Mouse (Mus musculus): Measurements from ENCODE around the gene Ufsp1. TPM values are rescaled to one million over a fixed set of nuclear protein-coding genes. Genes with fewer than 3 reads are reported as not detected.

The Ufsp1 gene
- total RNA-seq (2023): 1 to 10 TPM; 3.0 to 3.9 TPM

GRCm38 (mm10) chr5:137293839-137294743 lies at the start of gene Ufsp1:
Gene Ufsp1, plus strand, starts transcription at chr5:137294629.

GRCm38 (mm10) chr5:137287032-137287952 lies 7.1 kb upstream of the Ufsp1 start, which contains the start of gene Ache:
Gene Ache, plus strand, starts transcription at chr5:137287519.

GRCm38 (mm10) chr5:137307071-137307912 lies 12.9 kb downstream of the Ufsp1 start, which contains the start of gene Srrt:
Gene Srrt, minus strand, starts transcription at chr5:137307674.

GRCm38 (mm10) chr5:137314193-137315083 lies 20.0 kb downstream of the Ufsp1 start, which contains the start of gene Trip6:
Gene Trip6, minus strand, starts transcription at chr5:137314404.

DNA sequence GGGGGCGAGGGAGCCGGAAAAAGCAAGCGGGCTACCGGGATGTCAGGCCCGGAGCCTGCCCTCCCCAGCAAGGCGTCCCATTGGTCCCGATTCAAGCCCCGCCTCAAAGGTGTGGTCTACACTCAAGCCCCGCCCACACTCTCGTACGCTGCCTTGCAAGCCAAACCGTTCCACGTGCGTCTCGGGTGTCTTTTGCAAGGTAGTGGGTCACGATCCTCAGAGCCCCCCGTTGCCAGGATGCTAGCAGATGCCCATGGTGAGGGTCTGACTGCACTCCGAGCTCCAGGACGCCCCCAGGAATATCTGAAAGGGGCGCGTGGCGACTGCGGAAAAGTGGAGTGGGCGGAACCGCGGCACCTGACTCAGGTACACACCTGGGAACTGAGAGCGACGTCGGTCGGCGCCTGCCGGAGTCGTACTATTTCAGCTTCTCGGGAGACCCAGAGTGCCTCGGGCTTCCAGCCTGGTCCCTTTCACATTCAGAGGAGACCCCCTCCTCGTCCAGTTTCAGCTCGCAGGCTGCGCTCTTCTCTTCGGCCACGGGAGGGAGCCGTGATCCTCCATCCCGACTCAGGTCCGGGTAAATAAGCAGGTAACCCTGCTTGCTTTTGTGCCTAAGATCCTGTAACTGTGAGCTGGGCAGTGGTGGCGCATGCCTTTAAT lies 39.2 kb downstream of the Ufsp1 start, which contains the start of gene Slc12a9:
Gene Slc12a9 (minus strand): TSS at position 86 of the 663 bp plus-strand sequence.

Other genes with a start within 250 kb of the Ufsp1 start
- gene Ap1s1, start 248.5 kb upstream of the Ufsp1 start, total RNA-seq (2023): 10 to 100 TPM; 30.7 to 32.9 TPM
- gene Serpine1, start 222.4 kb upstream of the Ufsp1 start, total RNA-seq (2023): not detected
- gene Trim56, start 178.4 kb upstream of the Ufsp1 start, total RNA-seq (2023): 10 to 100 TPM; 39.4 to 43.5 TPM
- not detected for gene Muc3, start 145.3 kb upstream of the Ufsp1 start, total RNA-seq (2023)
- 1 to 10 TPM; 1.3 to 2.1 TPM for gene Muc3a, start 82.2 kb upstream of the Ufsp1 start, total RNA-seq (2023)
- gene Ache, start 7.1 kb upstream of the Ufsp1 start, total RNA-seq (2023): 1 to 10 TPM; 2.9 to 9.9 TPM
- gene Srrt, start 13.0 kb downstream of the Ufsp1 start, total RNA-seq (2023): 100 to 1,000 TPM; 207 to 230 TPM
- 1 to 10 TPM; 7.5 to 10.0 TPM for gene Trip6, start 19.8 kb downstream of the Ufsp1 start, total RNA-seq (2023)
- 10 to 100 TPM; 36.7 to 37.4 TPM for gene Slc12a9, start 39.0 kb downstream of the Ufsp1 start, total RNA-seq (2023)
- gene Ephb4, start 55.5 kb downstream of the Ufsp1 start, total RNA-seq (2023): under 1 TPM; 0.13 to 0.20 TPM
- under 1 TPM; 0.07 to 0.18 TPM for gene Zan, start 182.4 kb downstream of the Ufsp1 start, total RNA-seq (2023)
- gene Pop7, start 207.9 kb downstream of the Ufsp1 start, total RNA-seq (2023): 10 to 100 TPM; 13.8 to 20.5 TPM
- gene Gigyf1, start 223.9 kb downstream of the Ufsp1 start, total RNA-seq (2023): 10 to 100 TPM; 45.4 to 47.4 TPM
- not detected for gene Epo, start 238.6 kb downstream of the Ufsp1 start, total RNA-seq (2023)
- 100 to 1,000 TPM; 919 to 975 TPM for gene Gnb2, start 238.9 kb downstream of the Ufsp1 start, total RNA-seq (2023)

All from neutrophil, adult 59 days (primary cell).